Mouse (Mus musculus): ENCODE measurements at regions not wholly inside any gene's neighbourhood (a gene's known extent, or its start where the extent isn't known, plus 50 kb on each side); places are given as distances from the start of the nearest gene placed in this dataset.

- TF ChIP-seq CTCF (IDR thresholded peaks at IDR 0.05; ENCODE audit: low read depth) (no peak), EP300 (IDR thresholded peaks at IDR 0.05; ENCODE audit: low read depth) (no peak)
Observed at GRCm38 (mm10) chr9:31611036-31611695, 146.9 kb upstream of the Tmem45b start.
